Mouse (Mus musculus) thymus, adult 2 months (tissue): ENCODE measurements around the gene Twsg1.

ENCODE experiments used
- CTCF ChIP-seq: fragments of 200-500 bp; IDR thresholded peaks from 2 replicates; pipeline ENCODE4 v1.5.1; 2012; ENCODE audit warnings: mild to moderate bottlenecking, control low read depth, low read length, moderate library complexity, borderline replicate concordance; ENCODE audit not compliant: control insufficient read depth, poor library complexity, insufficient read depth; ENCODE audit errors: extremely low read depth
- POLR2A ChIP-seq: fragments of 200-500 bp; IDR thresholded peaks from 2 replicates; pipeline ENCODE4 v1.6.1; 2012; ENCODE audit warnings: mild to moderate bottlenecking, low read length, control low read depth, moderate library complexity; ENCODE audit not compliant: control insufficient read depth, poor library complexity, insufficient read depth; ENCODE audit errors: extremely low read depth

DNA sequence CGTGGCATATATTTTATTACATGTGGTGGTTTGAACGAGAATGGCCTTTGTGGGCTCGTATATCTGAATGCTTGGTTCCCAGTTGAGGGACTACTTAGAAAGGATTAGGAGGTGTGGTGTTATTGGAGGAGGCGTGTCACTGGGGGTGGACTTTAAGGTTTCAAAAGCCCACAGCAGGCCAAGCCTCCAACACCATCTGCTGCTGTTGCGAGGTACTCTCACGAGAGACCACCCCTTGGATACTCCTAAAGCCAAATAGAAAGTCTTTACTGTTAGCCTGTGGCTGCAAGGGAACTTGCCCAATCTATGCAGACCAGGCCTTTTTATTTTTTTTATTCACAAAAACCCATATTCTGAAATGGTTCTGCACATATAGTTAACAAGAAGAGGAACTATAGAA, 29.1 kb downstream of the Twsg1 start:
- no peak for TF ChIP-seq CTCF
- no peak for TF ChIP-seq POLR2A
